Mouse (Mus musculus) left cerebral cortex, postnatal 25 days (tissue): ENCODE measurements around the gene Tdrd9. TPM values are rescaled to one million over a fixed set of nuclear protein-coding genes. Genes with fewer than 3 reads are reported as not detected.

ENCODE experiments used
- DNase-seq, 2 experiments: peaks; one replicate each; pipeline ENCODE4 v3.0.0; 2022; ENCODE audit warnings: low spot score in 2 of 2, mixed read lengths in 1 of 2
- intact Hi-C: fragments of 180-260 bp; cut with DNase I; formaldehyde crosslinking; loops from one replicate; pipeline ENCODE4 v1.15.1; 2025
- total RNA-seq, 2 experiments: library from RNA; stranded (reverse); gene quantifications; 2 replicates each; pipeline ENCODE4 v1.2.3; 2021

Gene Tdrd9
- total RNA-seq, 2 experiments from 2014 or later: 0.28 to 0.85 TPM

- DNase-seq: peak; percentile 61 to 78
- intact Hi-C loops: no loop called here
Observed at GRCm38 (mm10) chr12:112096051-112096732, 124.8 kb downstream of the Tdrd9 start.

GRCm38 (mm10) chr12:112096733-112097117 is 125.4 kb downstream of the Tdrd9 start:
- intact Hi-C loops: no loop called here
- no peak for DNase-seq

GRCm38 (mm10) chr12:112100106-112100505 is 128.7 kb downstream of the Tdrd9 start:
- intact Hi-C loops: no loop called here
- DNase-seq: no peak

- DNase-seq: peak in 1 of 2 experiments; percentile 14
- intact Hi-C loops: no loop called here
Observed at GRCm38 (mm10) chr12:112101045-112101444, 129.7 kb downstream of the Tdrd9 start.

- DNase-seq: no peak
- intact Hi-C loops: no loop called here
Observed at GRCm38 (mm10) chr12:112103179-112103578, 131.8 kb downstream of the Tdrd9 start.

GRCm38 (mm10) chr12:112104890-112105289 is 133.5 kb downstream of the Tdrd9 start:
- intact Hi-C loops: no loop called here

GRCm38 (mm10) chr12:112106541-112106971 is 135.2 kb downstream of the Tdrd9 start, which contains the start of gene Aspg:
TSS of gene Aspg (plus strand) at chr12:112106679.
- no peak for DNase-seq
- intact Hi-C loops: no loop called here

More at GRCm38 (mm10) chr12:112104890-112105289, 133.5 kb downstream of the Tdrd9 start:
- peak in 1 of 2 experiments; percentile 16 for DNase-seq

GRCm38 (mm10) chr12:112107685-112108084 is 136.3 kb downstream of the Tdrd9 start:
- no peak for DNase-seq
- intact Hi-C loops: no loop called here

- intact Hi-C loops: no loop called here
- no peak for DNase-seq
Observed at GRCm38 (mm10) chr12:112108696-112109445, 137.5 kb downstream of the Tdrd9 start.

- DNase-seq: no peak
- intact Hi-C loops: loop anchor here (10.0 kb wide), 2 partner anchors 365 to 435 kb away; no protein-coding TSS in a partner anchor
Observed at GRCm38 (mm10) chr12:112109701-112110100, 138.3 kb downstream of the Tdrd9 start.

- intact Hi-C loops: loop anchor here (10.0 kb wide), 2 partner anchors 363 to 433 kb away; no protein-coding TSS in a partner anchor
- no peak for DNase-seq
Observed at GRCm38 (mm10) chr12:112111323-112111722, 140.0 kb downstream of the Tdrd9 start.

GRCm38 (mm10) chr12:112112235-112112634 is 140.9 kb downstream of the Tdrd9 start:
- DNase-seq: no peak
- intact Hi-C loops: loop anchor here (10.0 kb wide), 2 partner anchors 363 to 433 kb away; no protein-coding TSS in a partner anchor

GRCm38 (mm10) chr12:112112686-112113396 is 141.5 kb downstream of the Tdrd9 start:
- DNase-seq: no peak
- intact Hi-C loops: loop anchor here (1.0 to 10.0 kb wide), 3 partner anchors 27 to 432 kb away; no protein-coding TSS in a partner anchor

GRCm38 (mm10) chr12:112113710-112114109 is 142.4 kb downstream of the Tdrd9 start:
- DNase-seq: peak; percentile 84 to 86
- intact Hi-C loops: loop anchor here (1.0 to 10.0 kb wide), 3 partner anchors 27 to 431 kb away; no protein-coding TSS in a partner anchor

GRCm38 (mm10) chr12:112117006-112117405 is 145.6 kb downstream of the Tdrd9 start:
- intact Hi-C loops: loop anchor here (10.0 kb wide), 2 partner anchors 358 to 428 kb away; no protein-coding TSS in a partner anchor
- peak in 1 of 2 experiments; percentile 49 for DNase-seq

- DNase-seq: peak; percentile 57 to 93
- intact Hi-C loops: loop anchor here (10.0 kb wide), 2 partner anchors 357 to 427 kb away; no protein-coding TSS in a partner anchor
Observed at GRCm38 (mm10) chr12:112117649-112118048, 146.3 kb downstream of the Tdrd9 start.
